Mouse (Mus musculus) C2C12 (cell line): ENCODE measurements around the gene Rapgef2.

Experiments
- CEBPB ChIP-seq: IDR thresholded peaks from one replicate; pipeline ENCODE4 v1.6.1; 2011; ENCODE audit warnings: low read depth, mild to moderate bottlenecking, control low read depth, moderate library complexity
- CTCF ChIP-seq: IDR thresholded peaks from one replicate; pipeline ENCODE4 v1.5.1; 2011; ENCODE audit not compliant: control insufficient read depth, insufficient read depth, insufficient read length
- FOSL1 ChIP-seq: IDR thresholded peaks from one replicate; pipeline ENCODE4 v1.8.0; 2011; ENCODE audit warnings: mild to moderate bottlenecking, low read length; ENCODE audit not compliant: poor library complexity, insufficient read depth, severe bottlenecking
- MAX ChIP-seq: IDR thresholded peaks from one replicate; pipeline ENCODE4 v1.6.1; 2011; ENCODE audit warnings: mild to moderate bottlenecking, control low read depth
- MYOG ChIP-seq: IDR thresholded peaks from one replicate; pipeline ENCODE4 v1.6.1; 2011; ENCODE audit not compliant: control insufficient read depth, insufficient read length; ENCODE audit errors: extremely low read depth
- USF1 ChIP-seq: IDR thresholded peaks from one replicate; pipeline ENCODE4 v1.6.1; 2011; ENCODE audit warnings: low read depth, mild to moderate bottlenecking, control low read depth, moderate library complexity

DNA sequence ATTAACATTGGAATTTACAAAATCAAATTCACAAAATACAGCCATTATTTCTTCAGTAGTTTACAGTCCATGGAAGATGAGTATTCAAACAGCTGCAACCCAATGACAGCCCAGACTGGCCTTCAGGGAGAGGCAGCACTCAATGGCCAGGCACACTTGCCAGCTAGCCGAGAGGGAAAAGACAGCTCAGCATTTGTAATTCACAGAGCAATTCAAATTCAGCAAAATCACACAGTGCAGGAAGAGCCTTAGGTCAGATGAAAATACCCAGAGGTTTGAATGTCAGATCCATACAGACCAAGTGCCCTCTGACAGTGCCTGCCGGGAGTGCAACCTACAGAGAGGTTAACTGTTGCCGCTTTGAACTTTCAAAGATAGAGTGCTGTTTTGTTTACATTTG, 107.6 kb downstream of the Rapgef2 start:
- no peak for TF ChIP-seq CTCF
- TF ChIP-seq USF1, result no peak
- TF ChIP-seq MAX, result no peak
- no peak for TF ChIP-seq CEBPB
- no peak for TF ChIP-seq MYOG
- TF ChIP-seq FOSL1, result no peak
